Mouse (Mus musculus) ES-E14 (cell line): ENCODE measurements at regions not wholly inside any gene's neighbourhood (a gene's known extent, or its start where the extent isn't known, plus 50 kb on each side); places are given as distances from the start of the nearest gene placed in this dataset.

Experiments
- CHD2 ChIP-seq: IDR thresholded peaks from 2 replicates; pipeline ENCODE4 v1.6.1; 2014; ENCODE audit warnings: mild to moderate bottlenecking, low read depth, low read length, inconsistent platforms
- HCFC1 ChIP-seq: IDR thresholded peaks from 2 replicates; pipeline ENCODE4 v1.6.1; 2012; ENCODE audit warnings: low read length, inconsistent platforms, borderline replicate concordance; ENCODE audit not compliant: insufficient read depth
- MAFK ChIP-seq: IDR thresholded peaks from 2 replicates; pipeline ENCODE4 v1.6.1; 2014; ENCODE audit warnings: mild to moderate bottlenecking, low read depth, low read length, inconsistent platforms; ENCODE audit not compliant: insufficient read depth

DNA sequence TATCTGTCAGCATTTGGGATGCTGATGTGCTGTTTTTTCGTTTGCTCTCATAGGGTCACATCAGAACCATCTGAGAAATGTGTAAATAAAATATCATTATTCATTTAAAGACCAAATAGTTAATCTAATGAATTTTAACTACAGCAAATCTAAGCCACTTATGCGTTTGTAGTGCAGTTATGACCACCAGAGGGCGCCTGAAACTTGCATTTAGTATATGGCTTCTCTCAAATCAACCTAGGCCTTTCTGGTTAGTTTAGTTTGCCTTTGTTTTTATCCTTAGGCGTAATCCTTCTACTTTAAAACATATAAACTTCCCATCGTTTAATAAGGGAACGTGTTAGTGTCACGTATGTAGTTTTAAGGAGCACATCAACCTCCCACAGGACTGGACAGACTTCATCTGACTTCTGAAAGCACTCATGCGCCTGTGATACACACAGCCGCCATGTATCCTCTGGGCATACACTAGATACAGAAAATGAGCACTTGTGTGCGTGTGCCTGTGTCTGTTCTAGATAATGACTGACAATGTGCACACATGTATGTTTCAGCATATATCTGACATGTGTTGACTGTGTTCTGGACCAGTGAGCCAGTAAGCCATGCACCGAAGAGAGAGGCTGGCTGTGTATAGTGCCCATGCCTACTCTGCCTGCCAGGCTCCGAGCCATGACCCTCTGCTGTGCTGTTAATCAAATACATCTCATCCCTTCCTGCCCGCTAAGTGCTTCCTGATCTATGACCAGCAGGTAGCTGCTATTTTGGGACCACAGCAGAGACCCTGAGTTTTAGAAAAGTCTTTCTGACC is 169.4 kb downstream of the Thbs2 start:
- TF ChIP-seq MAFK: no peak
- no peak for TF ChIP-seq CHD2
- TF ChIP-seq HCFC1: no peak
